In the genomic region with DNA sequence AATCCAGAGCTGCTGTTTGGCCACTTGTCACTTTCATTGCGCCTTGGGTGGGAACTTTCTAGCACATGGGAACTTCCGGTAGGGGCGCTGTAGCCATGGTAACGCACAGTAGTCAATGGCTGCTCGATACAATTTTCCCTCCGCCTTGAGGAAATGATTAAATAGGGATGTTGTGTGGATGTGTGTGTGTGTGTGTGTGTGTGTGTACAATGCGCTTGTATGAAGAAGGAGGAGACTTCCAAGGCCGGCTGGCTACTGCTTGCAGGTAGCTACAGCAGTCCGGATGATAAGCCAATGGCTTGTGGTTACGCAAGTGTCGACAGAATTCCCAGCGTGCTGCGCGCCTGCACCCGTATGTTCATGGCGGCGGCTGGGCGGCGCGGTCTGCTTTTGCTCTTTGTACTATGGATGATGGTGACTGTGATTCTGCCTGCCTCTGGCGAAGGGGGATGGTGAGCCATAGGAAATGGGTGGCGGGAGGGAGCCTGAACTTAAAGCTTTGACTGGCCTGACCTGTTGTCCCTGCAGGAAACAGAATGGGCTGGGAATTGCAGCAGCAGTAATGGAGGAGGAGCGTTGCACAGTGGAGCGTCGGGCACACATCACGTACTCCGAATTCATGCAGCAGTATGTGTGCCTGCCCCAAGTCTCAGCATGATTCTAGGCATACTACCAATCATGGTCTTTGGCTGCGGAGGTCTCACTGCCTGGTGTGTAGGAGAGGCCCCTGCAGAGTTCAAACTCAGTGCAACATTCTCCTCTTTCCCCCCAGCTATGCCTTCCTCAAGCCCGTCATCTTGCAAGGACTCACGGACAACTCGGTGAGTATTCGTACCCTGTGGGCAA, we compare ENCODE assay signal across 8 mouse cellular contexts. TPM values are rescaled to one million over a fixed set of nuclear protein-coding genes. Genes with fewer than 3 reads are reported as not detected.
DNase-seq lines count a peak whose midpoint lies in the region; ATAC-seq and TF ChIP-seq lines count a peak whose summit lies in the region.

A gene (plus strand): TSS at position 156 of the 846 bp plus-strand sequence.

- H3K9me3 ChIP-seq in hindbrain, postnatal 0 days (ENCODE audit: low read length), result no peaks in the 10 kb centered on the region
- H3K9me3 ChIP-seq in megakaryocyte, embryonic 14.5 days, result no peaks in the 10 kb centered on the region

- H3K4me1 ChIP-seq in hindbrain, postnatal 0 days (ENCODE audit: insufficient read depth, low read length), result peaks cover 34% of the 10 kb centered on the region
- H3K4me1 ChIP-seq in megakaryocyte, embryonic 14.5 days, result peaks cover 88% of the 10 kb centered on the region

- peak within 1 kb of the TSS; percentile 80 for H3K9ac ChIP-seq in hindbrain, postnatal 0 days (replicated peaks; ENCODE audit: low read length)

- H3K4me2 ChIP-seq in hindbrain, postnatal 0 days (ENCODE audit: low read depth, low read length), result peak within 1 kb of the TSS; percentile 80

- H3K27ac ChIP-seq in hindbrain, postnatal 0 days, result peak within 1 kb of the TSS; percentile 96

- no peaks in the 10 kb centered on the region for H3K27me3 ChIP-seq in hindbrain, postnatal 0 days (ENCODE audit: insufficient read depth, low read length)
- no peaks in the 10 kb centered on the region for H3K27me3 ChIP-seq in megakaryocyte, embryonic 14.5 days (replicated peaks)

- H3K36me3 ChIP-seq in hindbrain, postnatal 0 days (ENCODE audit: insufficient read depth, low read length), result peaks cover 25% of the 10 kb centered on the region; the same call in 1 of the 2 replicates
- peaks cover 67% of the 10 kb centered on the region for H3K36me3 ChIP-seq in megakaryocyte, embryonic 14.5 days (replicated peaks; ENCODE audit: low read length)

- DNase-seq in adrenal gland, adult 18-20 months (ENCODE audit: low spot score in 2 of 2), result peak; percentile 70 to 77
- peak in 1 of 2 experiments; percentile 55 for DNase-seq in gastrocnemius, adult 8-10 months (ENCODE audit: low spot score in 2 of 2)
- DNase-seq in hindbrain, postnatal 0 days (ENCODE audit: low spot score), result peak; percentile 94
- DNase-seq in left cerebral cortex, adult 8-10 months (ENCODE audit: low spot score in 2 of 2), result peak in 1 of 2 experiments; percentile 81
- peak; percentile 86 for DNase-seq in right cerebral cortex, postnatal 25 days
- DNase-seq in yolk sac, embryonic 10.5 days (ENCODE audit: low spot score), result peak; percentile 90

- TF ChIP-seq CTCF in hindbrain, postnatal 0 days (IDR thresholded peaks at IDR 0.05; ENCODE audit: low read depth), result peak; percentile 72

- peak within 1 kb of the TSS; percentile 46 for H3K4me3 ChIP-seq in hindbrain, postnatal 0 days (ENCODE audit: low read length)
- peak within 1 kb of the TSS; percentile 93 for H3K4me3 ChIP-seq in megakaryocyte, embryonic 14.5 days (replicated peaks)

- peak; percentile 43 for ATAC-seq in common myeloid progenitor, adult 5-6 weeks (replicated peaks; ENCODE audit: low read depth, poor library complexity, severe bottlenecking)
- ATAC-seq in hindbrain, postnatal 0 days, result peak; percentile 67

- under 1% methylated on average over 32 of the region's 32 CpGs for WGBS in hindbrain, postnatal 0 days

RNA-seq across cellular contexts. Expression of the gene that starts here (rescaled TPM):
- total RNA-seq in adrenal gland, adult 18-20 months (2021), result 100 to 1,000 TPM in 1 of 2 experiments, 10 to 100 TPM in 1; 89.7 to 107 TPM
- 15.4 and 21.7 TPM in 2 replicates for total RNA-seq in common myeloid progenitor, adult 5-6 weeks (2017)
- 10 to 100 TPM; 11.0 to 13.0 (median 11.4) TPM for total RNA-seq in gastrocnemius, adult 8-10 months (2022)
- total RNA-seq in hindbrain, postnatal 0 days (2014; rRNA removed), result 57.0 and 61.0 TPM in 2 replicates
- 38.6 and 41.3 TPM in 2 replicates for polyA plus RNA-seq in hindbrain, postnatal 0 days (2015; fragmentation: Nextera tagmentation; extraction: Ambion mirVana)
- 10 to 100 TPM; 52.6 to 63.8 (median 56.4) TPM for total RNA-seq in left cerebral cortex, adult 8-10 months (2022)
- 2.4 and 7.8 TPM in 2 replicates for polyA plus RNA-seq in megakaryocyte, embryonic 14.5 days (2012; ENCODE audit: insufficient read depth, low replicate concordance)
